Mouse (Mus musculus): ENCODE measurements at regions not wholly inside any gene's neighbourhood (a gene's known extent, or its start where the extent isn't known, plus 50 kb on each side); places are given as distances from the start of the nearest gene placed in this dataset.

- no peak for DNase-seq
- ATAC-seq, result no peak
- Histone ChIP-seq H3K9ac (replicated peaks) (no peak overlapping the region), H3K27ac (ENCODE audit: low read depth) (no peak overlapping the region), H3K9me3 (ENCODE audit: low read length) (peaks cover 1% of the 10 kb centered on the region; the same call in 1 of the 2 replicates), H3K27me3 (ENCODE audit: insufficient read depth, low read length) (no peaks in the 10 kb centered on the region), H3K4me2 (ENCODE audit: low read depth, low read length) (no peak overlapping the region), H3K4me1 (ENCODE audit: insufficient read depth) (no peaks in the 10 kb centered on the region), H3K4me3 (ENCODE audit: low read depth, low read length) (no peak overlapping the region), H3K36me3 (replicated peaks; ENCODE audit: insufficient read depth, low read length) (no peaks in the 10 kb centered on the region)
- TF ChIP-seq CTCF (IDR thresholded peaks at IDR 0.05; ENCODE audit: low read depth) (no peak), EP300 (IDR thresholded peaks at IDR 0.05; ENCODE audit: low read depth) (no peak)
- 45% methylated on average over 3 of the region's 3 CpGs for WGBS (ENCODE audit: insufficient replicate concordance)
These were observed 261.5 kb downstream of the 3100002H09Rik start for GRCm38 (mm10) chr4:124349055-124349454.

GRCm38 (mm10) chr4:124340073-124340472, 270.5 kb downstream of the 3100002H09Rik start:
- Histone ChIP-seq H3K27me3 (ENCODE audit: insufficient read depth, low read length) (no peaks in the 10 kb centered on the region), H3K4me1 (ENCODE audit: insufficient read depth) (no peaks in the 10 kb centered on the region), H3K36me3 (replicated peaks; ENCODE audit: insufficient read depth, low read length) (no peaks in the 10 kb centered on the region), H3K9me3 (ENCODE audit: low read length) (peaks cover 2% of the 10 kb centered on the region; the same call in 1 of the 2 replicates), H3K9ac (replicated peaks) (no peak overlapping the region), H3K27ac (ENCODE audit: low read depth) (no peak overlapping the region), H3K4me3 (ENCODE audit: low read depth, low read length) (no peak overlapping the region), H3K4me2 (ENCODE audit: low read depth, low read length) (no peak overlapping the region)
- DNase-seq, result no peak
- ATAC-seq, result no peak
- 36% methylated on average over 7 of the region's 7 CpGs for WGBS (ENCODE audit: insufficient replicate concordance)
- TF ChIP-seq CTCF (IDR thresholded peaks at IDR 0.05; ENCODE audit: low read depth) (no peak), EP300 (IDR thresholded peaks at IDR 0.05; ENCODE audit: low read depth) (no peak)

- DNase-seq, result no peak
- 70% methylated on average over 2 of the region's 2 CpGs for WGBS (ENCODE audit: insufficient replicate concordance)
- no peaks in the 10 kb centered on the region for H3K4me1 ChIP-seq (ENCODE audit: insufficient read depth)
These were observed 274.9 kb downstream of the 3100002H09Rik start for GRCm38 (mm10) chr4:124335726-124336125.

GRCm38 (mm10) chr4:124332974-124333373, 277.6 kb downstream of the 3100002H09Rik start:
- Histone ChIP-seq H3K4me2 (ENCODE audit: low read depth, low read length) (no peak overlapping the region), H3K9ac (replicated peaks) (no peak overlapping the region), H3K36me3 (replicated peaks; ENCODE audit: insufficient read depth, low read length) (no peaks in the 10 kb centered on the region), H3K27me3 (ENCODE audit: insufficient read depth, low read length) (no peaks in the 10 kb centered on the region), H3K9me3 (ENCODE audit: low read length) (no peaks in the 10 kb centered on the region), H3K4me3 (ENCODE audit: low read depth, low read length) (no peak overlapping the region), H3K27ac (ENCODE audit: low read depth) (no peak overlapping the region), H3K4me1 (ENCODE audit: insufficient read depth) (no peaks in the 10 kb centered on the region)
- ATAC-seq (no peak), DNase-seq (no peak)
- no peak for TF ChIP-seq CTCF (IDR thresholded peaks at IDR 0.05; ENCODE audit: low read depth)
- TF ChIP-seq EP300 (IDR thresholded peaks at IDR 0.05; ENCODE audit: low read depth), result no peak
- WGBS (ENCODE audit: insufficient replicate concordance), result 66% methylated on average over 2 of the region's 2 CpGs

More at GRCm38 (mm10) chr4:124335726-124336125, 274.9 kb downstream of the 3100002H09Rik start:
- Histone ChIP-seq H3K36me3 (replicated peaks; ENCODE audit: insufficient read depth, low read length) (no peaks in the 10 kb centered on the region), H3K27ac (ENCODE audit: low read depth) (no peak overlapping the region), H3K4me2 (ENCODE audit: low read depth, low read length) (no peak overlapping the region), H3K9ac (replicated peaks) (no peak overlapping the region), H3K4me3 (ENCODE audit: low read depth, low read length) (no peak overlapping the region), H3K27me3 (ENCODE audit: insufficient read depth, low read length) (no peaks in the 10 kb centered on the region), H3K9me3 (ENCODE audit: low read length) (no peaks in the 10 kb centered on the region)
- TF ChIP-seq CTCF (IDR thresholded peaks at IDR 0.05; ENCODE audit: low read depth), result peak; percentile 41; the same call in 1 of the 2 replicates
- no peak for TF ChIP-seq EP300 (IDR thresholded peaks at IDR 0.05; ENCODE audit: low read depth)
- no peak for ATAC-seq

GRCm38 (mm10) chr4:124332416-124332815, 278.2 kb downstream of the 3100002H09Rik start:
- no peaks in the 10 kb centered on the region for H3K4me1 ChIP-seq (ENCODE audit: insufficient read depth)
- no peaks in the 10 kb centered on the region for H3K27me3 ChIP-seq (ENCODE audit: insufficient read depth, low read length)
- H3K4me3 ChIP-seq (ENCODE audit: low read depth, low read length), result no peak overlapping the region
- no peak overlapping the region for H3K9ac ChIP-seq (replicated peaks)
- H3K4me2 ChIP-seq (ENCODE audit: low read depth, low read length), result no peak overlapping the region
- no peak overlapping the region for H3K27ac ChIP-seq (ENCODE audit: low read depth)
- TF ChIP-seq CTCF (IDR thresholded peaks at IDR 0.05; ENCODE audit: low read depth), result no peak
- 72% methylated on average over 12 of the region's 12 CpGs for WGBS (ENCODE audit: insufficient replicate concordance)
- ATAC-seq, result no peak
- H3K9me3 ChIP-seq (ENCODE audit: low read length), result no peaks in the 10 kb centered on the region
- no peak for DNase-seq
- H3K36me3 ChIP-seq (replicated peaks; ENCODE audit: insufficient read depth, low read length), result no peaks in the 10 kb centered on the region

- 76% methylated on average over 15 of the region's 15 CpGs for WGBS (ENCODE audit: insufficient replicate concordance)
- no peak for TF ChIP-seq EP300 (IDR thresholded peaks at IDR 0.05; ENCODE audit: low read depth)
- no peak for TF ChIP-seq CTCF (IDR thresholded peaks at IDR 0.05; ENCODE audit: low read depth)
- ATAC-seq, result no peak
These were observed 281.4 kb downstream of the 3100002H09Rik start for GRCm38 (mm10) chr4:124329107-124329771.

More at GRCm38 (mm10) chr4:124329107-124329771, 281.4 kb downstream of the 3100002H09Rik start:
- no peak overlapping the region for H3K4me2 ChIP-seq (ENCODE audit: low read depth, low read length)
- no peaks in the 10 kb centered on the region for H3K27me3 ChIP-seq (ENCODE audit: insufficient read depth, low read length)
- no peaks in the 10 kb centered on the region for H3K9me3 ChIP-seq (ENCODE audit: low read length)
- no peak overlapping the region for H3K9ac ChIP-seq (replicated peaks)
- H3K27ac ChIP-seq (ENCODE audit: low read depth), result no peak overlapping the region
- H3K36me3 ChIP-seq (replicated peaks; ENCODE audit: insufficient read depth, low read length), result no peaks in the 10 kb centered on the region
- no peaks in the 10 kb centered on the region for H3K4me1 ChIP-seq (ENCODE audit: insufficient read depth)
- no peak overlapping the region for H3K4me3 ChIP-seq (ENCODE audit: low read depth, low read length)
- DNase-seq, result no peak

Data from liver, postnatal 0 days (tissue).